Mouse (Mus musculus) myocyte (in vitro differentiated cells): ENCODE results near the gene Serinc5.

Experiments used
- MYOD1 ChIP-seq, 3 experiments: IDR thresholded peaks; one replicate each; pipeline ENCODE4 v1.6.1; 2011; ENCODE audit warnings: control low read depth in 2 of 3, low read depth in 2 of 3, mild to moderate bottlenecking in 2 of 3, moderate library complexity in 1 of 3; ENCODE audit not compliant: insufficient read length in 2 of 3, control insufficient read depth in 1 of 3
- POLR2A ChIP-seq: IDR thresholded peaks from one replicate; pipeline ENCODE4 v1.6.1; 2011; ENCODE audit warnings: low read depth, mild to moderate bottlenecking, control low read depth, moderate library complexity; ENCODE audit not compliant: insufficient read length

DNA sequence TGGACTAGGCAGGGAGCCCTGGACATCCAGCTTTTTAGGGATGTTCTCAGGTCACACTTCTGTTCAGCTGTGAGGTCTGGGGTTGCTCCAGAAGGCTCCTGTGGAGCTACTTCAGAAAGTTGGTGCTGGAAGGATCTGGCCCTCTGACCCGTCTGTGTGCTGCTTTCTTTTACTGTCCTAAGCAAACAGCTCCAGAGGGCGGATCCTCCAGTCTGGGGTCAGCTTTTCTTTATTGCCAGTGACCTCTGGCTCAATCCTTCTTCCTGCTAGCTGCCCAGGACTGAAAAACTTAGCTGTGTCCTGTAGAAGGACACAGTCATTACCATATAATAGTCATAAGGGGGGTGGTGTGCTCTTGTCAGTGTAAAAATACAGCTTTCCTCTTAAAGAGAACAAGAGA lies 24.1 kb downstream of the Serinc5 start:
- no peak for TF ChIP-seq POLR2A
- no peak for TF ChIP-seq MYOD1 (IDR thresholded peaks at IDR 0.05; ENCODE audit: control insufficient read depth in 1 of 3, insufficient read length in 2 of 3, low read depth in 2 of 3)
